Mouse (Mus musculus): ENCODE measurements at regions not wholly inside any gene's neighbourhood (a gene's known extent, or its start where the extent isn't known, plus 50 kb on each side); places are given as distances from the start of the nearest gene placed in this dataset.

DNA sequence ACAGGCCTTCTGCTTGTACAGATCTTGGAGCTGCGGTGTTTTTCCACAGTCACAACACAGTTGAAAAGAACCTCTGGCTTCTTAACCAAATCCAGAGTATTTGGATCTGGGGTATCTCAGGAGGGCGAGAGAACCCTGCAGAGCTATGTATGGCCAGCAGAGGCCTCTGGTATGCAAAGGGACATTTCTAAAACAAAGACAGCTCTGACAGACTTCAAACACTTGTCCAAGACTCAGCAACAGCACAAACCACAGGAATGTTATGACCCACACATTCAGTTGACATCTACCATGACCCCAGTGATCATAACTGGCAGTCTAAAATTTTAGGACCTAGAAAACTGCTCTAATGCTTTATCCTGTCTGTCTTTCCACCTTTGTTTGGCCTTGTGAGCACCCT lies 328.5 kb upstream of the Slc30a5 start:
- in situ Hi-C loops (cut with MboI; ENCODE audit: low pct_ligation_motif_present, low pct_unique_long_range_greater_than_20kb, low sequenced_read_pairs), result no loop called here

DNA sequence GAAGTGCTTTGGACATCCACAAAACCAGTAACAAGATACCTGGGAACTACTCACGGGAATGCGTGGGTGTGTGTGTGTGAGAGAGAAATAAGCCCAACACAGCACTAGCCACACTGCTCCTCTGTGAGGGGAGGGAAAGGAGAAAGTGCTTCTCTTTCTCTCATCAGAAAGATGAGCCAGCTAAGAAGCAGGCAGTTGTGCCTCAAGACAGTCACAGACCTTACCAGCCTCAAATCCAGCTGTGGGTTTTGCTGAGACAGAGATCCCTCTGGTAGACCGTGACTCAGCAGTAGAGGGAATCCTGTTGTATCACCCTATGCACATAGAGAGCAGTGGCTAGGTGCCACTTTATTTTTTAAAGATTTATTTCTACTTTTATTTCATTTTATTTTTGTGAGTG lies 326.7 kb upstream of the Slc30a5 start:
- no peaks in the 10 kb centered on the region for H3K36me3 ChIP-seq (replicated peaks in 1 of 2; ENCODE audit: control insufficient read depth in 1 of 2, insufficient read depth in 1 of 2, low read length in 1 of 2)
- no peaks in the 10 kb centered on the region for H3K9me3 ChIP-seq (replicated peaks; ENCODE audit: low read length)
- TF ChIP-seq MEF2A (IDR thresholded peaks at IDR 0.05; ENCODE audit: borderline replicate concordance, low read depth, low read length) (no peak), USF2 (conservative IDR thresholded peaks at IDR 0.05; ENCODE audit: low read depth, low read length) (no peak), SIN3A (IDR thresholded peaks at IDR 0.05; ENCODE audit: low read length) (no peak), TCF12 (IDR thresholded peaks at IDR 0.05; ENCODE audit: low read depth, low read length) (no peak), MAFK (IDR thresholded peaks at IDR 0.05; ENCODE audit: insufficient replicate concordance, low read length) (no peak), BHLHE40 (IDR thresholded peaks at IDR 0.05; ENCODE audit: low read depth, low read length) (no peak), PAX5 (IDR thresholded peaks at IDR 0.05; ENCODE audit: low read length) (no peak), IRF4 (IDR thresholded peaks at IDR 0.05; ENCODE audit: low read depth, low read length) (no peak), ZC3H11A (IDR thresholded peaks at IDR 0.05; ENCODE audit: low read depth, low read length) (no peak), GABPA (IDR thresholded peaks at IDR 0.05; ENCODE audit: insufficient replicate concordance, low read depth, low read length) (no peak)
- H3K27ac ChIP-seq (ENCODE audit: insufficient read depth, low read depth), result no peak overlapping the region
- no peak overlapping the region for H3K4me2 ChIP-seq (ENCODE audit: insufficient read depth, low read depth, poor library complexity, severe bottlenecking)
- no peaks in the 10 kb centered on the region for H3K27me3 ChIP-seq (replicated peaks)
- dilution Hi-C loops (cut with MboI; ENCODE audit: extremely low pct_ligation_motif_present, extremely low pct_unique_long_range_greater_than_20kb, low sequenced_read_pairs), result no loop called here
- no peaks in the 10 kb centered on the region for H3K4me1 ChIP-seq (ENCODE audit: control insufficient read depth in 1 of 2, insufficient read depth in 2 of 2)
- no peak overlapping the region for H3K4me3 ChIP-seq (replicated peaks in 1 of 3; ENCODE audit: low read depth in 2 of 3, low read length in 2 of 3, poor library complexity in 1 of 3)
- in situ Hi-C loops (cut with MboI; ENCODE audit: low pct_ligation_motif_present, low pct_unique_long_range_greater_than_20kb, low sequenced_read_pairs), result no loop called here
- H3K79me2 ChIP-seq (replicated peaks; ENCODE audit: control insufficient read depth, extremely low read depth, insufficient read depth, poor library complexity, severe bottlenecking), result no peaks in the 10 kb centered on the region
- H3K9ac ChIP-seq (ENCODE audit: insufficient read depth, low read depth), result no peak overlapping the region
- DNase-seq (ENCODE audit: extremely low read depth), result no peak

More for the DNA sequence above, 328.5 kb upstream of the Slc30a5 start:
- TF ChIP-seq POLR2A (IDR thresholded peaks at IDR 0.05; ENCODE audit: low read depth, low read length) (no peak), ZNF384 (IDR thresholded peaks at IDR 0.05; ENCODE audit: low read depth, low read length) (no peak), MAZ (IDR thresholded peaks at IDR 0.05; ENCODE audit: low read depth, low read length) (no peak), SMC3 (IDR thresholded peaks at IDR 0.05; ENCODE audit: low read depth, low read length) (peak; percentile 49), CTCF (conservative IDR thresholded peaks at IDR 0.05 in 1 of 2, IDR thresholded peaks at IDR 0.05 in 1 of 2; ENCODE audit: low read depth in 2 of 2, low read length in 2 of 2) (peak; percentile 16 to 53; a peak in 2 of 4 replicates), RAD21 (IDR thresholded peaks at IDR 0.05; ENCODE audit: low read depth, low read length) (peak; percentile 51)
- H3K4me2 ChIP-seq (ENCODE audit: insufficient read depth, low read depth, poor library complexity, severe bottlenecking), result no peak overlapping the region
- DNase-seq (ENCODE audit: extremely low read depth), result peak; percentile 12
- H3K9ac ChIP-seq (ENCODE audit: insufficient read depth, low read depth), result no peak overlapping the region
- H3K27ac ChIP-seq (ENCODE audit: insufficient read depth, low read depth), result no peak overlapping the region
- no peaks in the 10 kb centered on the region for H3K36me3 ChIP-seq (replicated peaks in 1 of 2; ENCODE audit: control insufficient read depth in 1 of 2, insufficient read depth in 1 of 2, low read length in 1 of 2)
- H3K27me3 ChIP-seq (replicated peaks), result no peaks in the 10 kb centered on the region
- H3K4me1 ChIP-seq (ENCODE audit: control insufficient read depth in 1 of 2, insufficient read depth in 2 of 2), result no peaks in the 10 kb centered on the region
- H3K9me3 ChIP-seq (replicated peaks; ENCODE audit: low read length), result no peaks in the 10 kb centered on the region
- no peak overlapping the region for H3K4me3 ChIP-seq (replicated peaks in 1 of 3; ENCODE audit: low read depth in 2 of 3, low read length in 2 of 3, poor library complexity in 1 of 3)
- no peaks in the 10 kb centered on the region for H3K79me2 ChIP-seq (replicated peaks; ENCODE audit: control insufficient read depth, extremely low read depth, insufficient read depth, poor library complexity, severe bottlenecking)
- dilution Hi-C loops (cut with MboI; ENCODE audit: extremely low pct_ligation_motif_present, extremely low pct_unique_long_range_greater_than_20kb, low sequenced_read_pairs), result no loop called here

DNA sequence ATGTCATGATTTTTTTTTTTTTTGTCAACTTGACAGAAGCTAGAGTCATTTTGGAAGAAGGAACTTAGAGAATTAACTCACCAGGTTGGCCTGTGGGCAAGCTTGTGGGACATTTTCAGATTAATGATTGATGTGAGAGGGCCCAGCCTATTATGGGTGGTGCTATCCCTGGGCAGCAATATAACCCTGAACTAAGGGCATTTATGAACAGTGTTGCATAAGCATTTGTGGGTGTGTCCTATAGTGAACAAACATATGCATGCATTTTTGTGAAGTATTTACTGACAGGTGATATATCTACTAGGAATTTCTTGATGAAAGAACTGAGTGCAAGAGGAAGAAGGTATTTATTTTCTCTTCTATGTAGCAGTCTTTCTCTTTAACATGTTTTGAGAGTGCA lies 320.5 kb upstream of the Slc30a5 start:
- TF ChIP-seq ZNF384 (IDR thresholded peaks at IDR 0.05; ENCODE audit: low read depth, low read length) (no peak), RCOR1 (conservative IDR thresholded peaks at IDR 0.05; ENCODE audit: low read depth, low read length) (no peak), HCFC1 (IDR thresholded peaks at IDR 0.05; ENCODE audit: low read depth, low read length) (no peak), POLR2A (IDR thresholded peaks at IDR 0.05; ENCODE audit: low read depth, low read length) (no peak), TBP (conservative IDR thresholded peaks at IDR 0.05; ENCODE audit: low read depth, low read length) (no peak), MEF2A (IDR thresholded peaks at IDR 0.05; ENCODE audit: borderline replicate concordance, low read depth, low read length) (no peak), ETS1 (conservative IDR thresholded peaks at IDR 0.05; ENCODE audit: low read depth, low read length) (no peak), NRF1 (IDR thresholded peaks at IDR 0.05; ENCODE audit: low read depth, low read length) (no peak), TCF12 (IDR thresholded peaks at IDR 0.05; ENCODE audit: low read depth, low read length) (no peak), JUN (IDR thresholded peaks at IDR 0.05; ENCODE audit: insufficient read depth, low read depth, low read length) (no peak), ZKSCAN1 (IDR thresholded peaks at IDR 0.05; ENCODE audit: borderline replicate concordance, low read depth, low read length) (no peak)
- dilution Hi-C loops (cut with MboI; ENCODE audit: extremely low pct_ligation_motif_present, extremely low pct_unique_long_range_greater_than_20kb, low sequenced_read_pairs) (no loop called here), in situ Hi-C loops (cut with MboI; ENCODE audit: low pct_ligation_motif_present, low pct_unique_long_range_greater_than_20kb, low sequenced_read_pairs) (no loop called here)
- no peaks in the 10 kb centered on the region for H3K27me3 ChIP-seq (replicated peaks)
- H3K4me1 ChIP-seq (ENCODE audit: control insufficient read depth in 1 of 2, insufficient read depth in 2 of 2), result no peaks in the 10 kb centered on the region
- H3K4me2 ChIP-seq (ENCODE audit: insufficient read depth, low read depth, poor library complexity, severe bottlenecking), result no peak overlapping the region
- H3K27ac ChIP-seq (ENCODE audit: insufficient read depth, low read depth), result no peak overlapping the region
- H3K4me3 ChIP-seq (replicated peaks in 1 of 3; ENCODE audit: low read depth in 2 of 3, low read length in 2 of 3, poor library complexity in 1 of 3), result no peak overlapping the region
- no peaks in the 10 kb centered on the region for H3K79me2 ChIP-seq (replicated peaks; ENCODE audit: control insufficient read depth, extremely low read depth, insufficient read depth, poor library complexity, severe bottlenecking)
- no peaks in the 10 kb centered on the region for H3K36me3 ChIP-seq (replicated peaks in 1 of 2; ENCODE audit: control insufficient read depth in 1 of 2, insufficient read depth in 1 of 2, low read length in 1 of 2)
- DNase-seq (ENCODE audit: extremely low read depth), result no peak
- no peaks in the 10 kb centered on the region for H3K9me3 ChIP-seq (replicated peaks; ENCODE audit: low read length)
- no peak overlapping the region for H3K9ac ChIP-seq (ENCODE audit: insufficient read depth, low read depth)

Measured in CH12.LX (cell line).